Mouse (Mus musculus) hindbrain, embryonic 11.5 days (tissue): Measurements from ENCODE around the gene Zfp207. TPM values are rescaled to one million over a fixed set of nuclear protein-coding genes. Genes with fewer than 3 reads are reported as not detected.
A peak's percentile ranks its signal among the peaks of the same experiment; 100 is the strongest.

ENCODE experiments used
- ATAC-seq: fragments of 200-750 bp; cut with Nextera tagmentation; 2 replicates; pipeline ENCODE4 v1.8.0; 2017; ENCODE audit warnings: mild to moderate bottlenecking, moderate TSS enrichment, moderate library complexity; ENCODE audit not compliant: low FRiP score
- DNase-seq: peaks from one replicate; pipeline ENCODE4 v3.0.0-alpha.2; 2015; ENCODE audit warnings: low spot score
- H3K27ac ChIP-seq: fragments of 300-500 bp; sonication (generic); 2 replicates; pipeline ENCODE4 v1.5.1; 2014; ENCODE audit warnings: mild to moderate bottlenecking, low read depth, low read length
- H3K27me3 ChIP-seq: fragments of 300-500 bp; sonication (generic); 2 replicates; pipeline ENCODE4 v1.6.1; 2014; ENCODE audit warnings: mild to moderate bottlenecking, low read length, moderate library complexity, mixed read lengths; ENCODE audit not compliant: control insufficient read depth, insufficient read depth
- H3K36me3 ChIP-seq: fragments of 300-500 bp; sonication (generic); 2 replicates; pipeline ENCODE4 v1.6.1; 2014; ENCODE audit warnings: mild to moderate bottlenecking, low read length, moderate library complexity, mixed read lengths; ENCODE audit not compliant: control insufficient read depth, insufficient read depth
- H3K4me1 ChIP-seq: fragments of 300-500 bp; sonication (generic); replicated peaks from 2 replicates; pipeline ENCODE4 v1.6.1; 2014; ENCODE audit warnings: low read length, mixed read lengths; ENCODE audit not compliant: control insufficient read depth, insufficient read depth
- H3K4me2 ChIP-seq: fragments of 300-500 bp; sonication (generic); replicated peaks from 2 replicates; pipeline ENCODE4 v1.6.1; 2014; ENCODE audit warnings: mild to moderate bottlenecking, low read depth, low read length
- H3K4me3 ChIP-seq: fragments of 300-500 bp; sonication (generic); 2 replicates; pipeline ENCODE4 v1.5.1; 2014; ENCODE audit warnings: low read depth, low read length
- H3K9ac ChIP-seq: fragments of 300-500 bp; sonication (generic); 2 replicates; pipeline ENCODE4 v1.6.1; 2014; ENCODE audit warnings: low read depth, low read length
- H3K9me3 ChIP-seq: fragments of 300-500 bp; sonication (generic); 2 replicates; pipeline ENCODE4 v1.6.1; 2016; ENCODE audit warnings: low read length; ENCODE audit not compliant: control insufficient read depth
- WGBS: fragments of 180-500 bp; shearing (Covaris S2); extraction: QIAGEN DNeasy Blood & Tissue Kit; methylation state at CpG from one replicate; pipeline ENCODE4 v1.1.7; 2014; 5-methylcytosine and 5-hydroxymethylcytosine counted together
- polyA plus RNA-seq: library from polyadenylated mRNA; unstranded; fragments of >200 nt; fragmentation: Nextera tagmentation; extraction: Ambion mirVana; gene quantifications from 2 replicates; pipeline ENCODE4 v1.2.1, GENCODE M21; 2014

The Zfp207 gene
- polyA plus RNA-seq, 1 experiment from 2014 or later, result 351 TPM

- Histone ChIP-seq H3K4me2 (peak overlapping the region; percentile 53), H3K4me3 (peak overlapping the region; percentile 94), H3K27me3 (no peaks in the 10 kb centered on the region), H3K4me1 (no peaks in the 10 kb centered on the region), H3K9ac (peak overlapping the region; percentile 85), H3K9me3 (no peaks in the 10 kb centered on the region), H3K27ac (no peak overlapping the region), H3K36me3 (0 out of 2 replicates have a peak, but pooled peaks cover 5% of the 10 kb centered on the region)
- WGBS, result 64% methylated on average over 14 of the region's 14 CpGs
- ATAC-seq, result no peak
- DNase-seq, result no peak
Observed at GRCm38 (mm10) chr11:80429500-80430166, 46.6 kb downstream of the Zfp207 start.

GRCm38 (mm10) chr11:80430366-80430910 is 47.4 kb downstream of the Zfp207 start:
- no peak overlapping the region for H3K9ac ChIP-seq
- ATAC-seq, result no peak
- whole genome bisulfite sequencing, result 93% methylated on average over 3 of the region's 3 CpGs
- no peaks in the 10 kb centered on the region for H3K9me3 ChIP-seq
- H3K36me3 ChIP-seq, result 0 out of 2 replicates have a peak, but pooled peaks cover 6% of the 10 kb centered on the region
- H3K4me3 ChIP-seq, result no peak overlapping the region
- H3K4me2 ChIP-seq, result no peak overlapping the region
- no peak overlapping the region for H3K27ac ChIP-seq
- H3K27me3 ChIP-seq, result no peaks in the 10 kb centered on the region
- no peak for DNase-seq
- no peaks in the 10 kb centered on the region for H3K4me1 ChIP-seq

GRCm38 (mm10) chr11:80446916-80447315 is 63.8 kb downstream of the Zfp207 start:
- Histone ChIP-seq H3K9me3 (no peaks in the 10 kb centered on the region), H3K27me3 (no peaks in the 10 kb centered on the region), H3K4me1 (no peaks in the 10 kb centered on the region), H3K27ac (no peak overlapping the region), H3K4me2 (no peak overlapping the region), H3K4me3 (no peak overlapping the region), H3K36me3 (peaks cover 5% of the 10 kb centered on the region; the same call in 1 of the 2 replicates), H3K9ac (no peak overlapping the region)
- no peak for DNase-seq
- no peak for ATAC-seq
- WGBS, result 95% methylated on average over 3 of the region's 3 CpGs

GRCm38 (mm10) chr11:80449859-80450258 is 66.8 kb downstream of the Zfp207 start:
- Histone ChIP-seq H3K9me3 (no peaks in the 10 kb centered on the region), H3K4me1 (no peaks in the 10 kb centered on the region), H3K4me2 (no peak overlapping the region), H3K4me3 (no peak overlapping the region), H3K9ac (no peak overlapping the region), H3K36me3 (peaks cover 5% of the 10 kb centered on the region; the same call in 1 of the 2 replicates), H3K27ac (no peak overlapping the region), H3K27me3 (no peaks in the 10 kb centered on the region)
- no peak for DNase-seq
- 96% methylated on average over 2 of the region's 2 CpGs for WGBS
- no peak for ATAC-seq

- no peak for ATAC-seq
Observed at GRCm38 (mm10) chr11:80452242-80452641, 69.2 kb downstream of the Zfp207 start.

GRCm38 (mm10) chr11:80453198-80453597 is 70.1 kb downstream of the Zfp207 start:
- 90% methylated on average over 1 of the region's 1 CpGs for WGBS
- Histone ChIP-seq H3K27ac (no peak overlapping the region), H3K4me2 (no peak overlapping the region), H3K9me3 (no peaks in the 10 kb centered on the region), H3K4me1 (no peaks in the 10 kb centered on the region), H3K27me3 (no peaks in the 10 kb centered on the region), H3K4me3 (no peak overlapping the region), H3K9ac (no peak overlapping the region), H3K36me3 (no peaks in the 10 kb centered on the region)
- no peak for ATAC-seq
- no peak for DNase-seq

More at GRCm38 (mm10) chr11:80452242-80452641, 69.2 kb downstream of the Zfp207 start:
- no peak overlapping the region for H3K9ac ChIP-seq
- no peak for DNase-seq
- no peaks in the 10 kb centered on the region for H3K4me1 ChIP-seq
- WGBS, result 95% methylated on average over 3 of the region's 3 CpGs
- no peaks in the 10 kb centered on the region for H3K9me3 ChIP-seq
- H3K36me3 ChIP-seq, result 0 out of 2 replicates have a peak, but pooled peaks cover 1% of the 10 kb centered on the region
- no peaks in the 10 kb centered on the region for H3K27me3 ChIP-seq
- no peak overlapping the region for H3K27ac ChIP-seq
- no peak overlapping the region for H3K4me2 ChIP-seq
- no peak overlapping the region for H3K4me3 ChIP-seq

Other genes with a start within 250 kb of the Zfp207 start
- 29.4 and 34.6 TPM in 2 replicates for gene Tefm, start 241.1 kb upstream of the Zfp207 start, polyA plus RNA-seq
- 1.1 and 1.4 TPM in 2 replicates for gene Adap2, start 229.2 kb upstream of the Zfp207 start, polyA plus RNA-seq
- 3.3 and 3.8 TPM in 2 replicates for gene Rnf135, start 199.4 kb upstream of the Zfp207 start, polyA plus RNA-seq
- gene Rhot1, start 174.3 kb upstream of the Zfp207 start, polyA plus RNA-seq, result 73.8 and 74.9 TPM in 2 replicates
- gene Rhbdl3, start 82.4 kb upstream of the Zfp207 start, polyA plus RNA-seq, result 13.4 and 16.4 TPM in 2 replicates
- 24.9 and 25.2 TPM in 2 replicates for gene 5730455P16Rik, start 5.2 kb upstream of the Zfp207 start, polyA plus RNA-seq
- 354 and 383 TPM in 2 replicates for gene Psmd11, start 45.3 kb downstream of the Zfp207 start, polyA plus RNA-seq
- gene Cdk5r1, start 93.7 kb downstream of the Zfp207 start, polyA plus RNA-seq, result 21.5 and 23.7 TPM in 2 replicates